8 mouse cellular contexts compared by ENCODE assay signal in genomic region chr5:100036681-100037080, GRCm38 (mm10). TPM values are rescaled to one million over a fixed set of nuclear protein-coding genes. Genes with fewer than 3 reads are reported as not detected.
A peak's percentile ranks its signal among the peaks of the same experiment; 100 is the strongest.
DNase-seq lines count a peak whose midpoint lies in the region; ATAC-seq lines count a peak whose summit lies in the region.

No protein-coding gene starts in this region.

- ATAC-seq in heart, embryonic 11.5 days (replicated peaks; ENCODE audit: insufficient number of reproducible peaks, low FRiP score, low TSS enrichment), result no peak
- ATAC-seq in intestine, embryonic 15.5 days, result no peak
- ATAC-seq in midbrain, embryonic 12.5 days (ENCODE audit: low FRiP score, low read depth), result no peak
- ATAC-seq in activated CD4-positive, CD25-positive, alpha-beta regulatory T cell, adult 4 months, result no peak

- no peaks in the 10 kb centered on the region for H3K27me3 ChIP-seq in heart, embryonic 11.5 days (ENCODE audit: control insufficient read depth, insufficient read depth, low read length)
- no peaks in the 10 kb centered on the region for H3K27me3 ChIP-seq in intestine, embryonic 15.5 days (replicated peaks)
- H3K27me3 ChIP-seq in midbrain, embryonic 12.5 days, result no peaks in the 10 kb centered on the region

- H3K27ac ChIP-seq in heart, embryonic 11.5 days (ENCODE audit: low read depth, low read length), result no peak overlapping the region
- no peak overlapping the region for H3K27ac ChIP-seq in intestine, embryonic 15.5 days
- no peak overlapping the region for H3K27ac ChIP-seq in midbrain, embryonic 12.5 days (replicated peaks)

- peaks cover 24% of the 10 kb centered on the region for H3K36me3 ChIP-seq in heart, embryonic 11.5 days (ENCODE audit: control insufficient read depth, insufficient read depth, low read length)
- H3K36me3 ChIP-seq in intestine, embryonic 15.5 days, result peaks cover 14% of the 10 kb centered on the region
- peaks cover 47% of the 10 kb centered on the region for H3K36me3 ChIP-seq in midbrain, embryonic 12.5 days

- peak overlapping the region; percentile 96 for H3K4me3 ChIP-seq in heart, embryonic 11.5 days (ENCODE audit: low read depth, low read length)
- peak overlapping the region; percentile 95 for H3K4me3 ChIP-seq in intestine, embryonic 15.5 days (replicated peaks)
- H3K4me3 ChIP-seq in midbrain, embryonic 12.5 days, result peak overlapping the region; percentile 96

- H3K4me1 ChIP-seq in heart, embryonic 11.5 days (ENCODE audit: control insufficient read depth, insufficient read depth, low read length), result peaks cover 10% of the 10 kb centered on the region
- peaks cover 11% of the 10 kb centered on the region for H3K4me1 ChIP-seq in intestine, embryonic 15.5 days (replicated peaks)
- H3K4me1 ChIP-seq in midbrain, embryonic 12.5 days, result peaks cover 37% of the 10 kb centered on the region

- WGBS in heart, embryonic 11.5 days (ENCODE audit: insufficient replicate concordance), result 24% methylated on average over 7 of the region's 7 CpGs
- 11% methylated on average over 7 of the region's 7 CpGs for WGBS in intestine, embryonic 15.5 days
- WGBS in midbrain, embryonic 12.5 days, result 29% methylated on average over 7 of the region's 7 CpGs

- H3K4me2 ChIP-seq in heart, embryonic 11.5 days, result peak overlapping the region; percentile 82
- peak overlapping the region; percentile 86 for H3K4me2 ChIP-seq in intestine, embryonic 15.5 days (replicated peaks)
- peak overlapping the region; percentile 92 for H3K4me2 ChIP-seq in midbrain, embryonic 12.5 days (replicated peaks)

- H3K9me3 ChIP-seq in heart, embryonic 11.5 days (replicated peaks; ENCODE audit: control insufficient read depth, low read length), result no peaks in the 10 kb centered on the region
- H3K9me3 ChIP-seq in intestine, embryonic 15.5 days, result no peaks in the 10 kb centered on the region
- no peaks in the 10 kb centered on the region for H3K9me3 ChIP-seq in midbrain, embryonic 12.5 days

- peak overlapping the region; percentile 99 for H3K9ac ChIP-seq in heart, embryonic 11.5 days (ENCODE audit: low read depth, low read length)
- peak overlapping the region; percentile 99; the same call in 1 of the 2 replicates for H3K9ac ChIP-seq in intestine, embryonic 15.5 days
- H3K9ac ChIP-seq in midbrain, embryonic 12.5 days (replicated peaks), result peak overlapping the region; percentile 100; the same call in 1 of the 2 replicates

- intact Hi-C loops in heart, postnatal 10 days (cut with DNase I), result loop anchor here (5.0 to 10.0 kb wide), 4 partner anchors 109 to 832 kb away; no protein-coding TSS in a partner anchor

- DNase-seq in heart, postnatal 10 days, result no peak
- peak; percentile 3 for DNase-seq in brain, adult 2 months (ENCODE audit: low read depth, low spot score)
- no peak for DNase-seq in natural killer cell, adult 2 months (ENCODE audit: low spot score in 2 of 2)
- DNase-seq in cerebellum, postnatal 4 days (ENCODE audit: low spot score in 2 of 2), result no peak

RNA-seq across cellular contexts. Expression of gene Hnrnpdl, which starts 2.8 kb away (rescaled TPM):
- polyA plus RNA-seq in heart, embryonic 11.5 days (2014; fragmentation: Nextera tagmentation; extraction: Ambion mirVana), result 117 and 125 TPM in 2 replicates
- 100 to 1,000 TPM in 1 of 2 experiments, 10 to 100 TPM in 1; 97.3 to 105 TPM for total RNA-seq in heart, postnatal 10 days (2021)
- 128 and 132 TPM in 2 replicates for polyA plus RNA-seq in intestine, embryonic 15.5 days (2015; fragmentation: Nextera tagmentation; extraction: Ambion mirVana)
- 288 and 290 TPM in 2 replicates for polyA plus RNA-seq in midbrain, embryonic 12.5 days (2016; fragmentation: Nextera tagmentation; extraction: Ambion mirVana)
- 100 to 1,000 TPM; 105 to 110 TPM for polyA plus RNA-seq in activated CD4-positive, CD25-positive, alpha-beta regulatory T cell, adult 4 months (2017; shearing (Covaris generic))

RNA-seq across cellular contexts. Expression of gene Enoph1, which starts 3.1 kb away (rescaled TPM):
- polyA plus RNA-seq in heart, embryonic 11.5 days (2014; fragmentation: Nextera tagmentation; extraction: Ambion mirVana), result 28.0 and 31.2 TPM in 2 replicates
- total RNA-seq in heart, postnatal 10 days (2021), result 10 to 100 TPM; 13.1 to 14.3 TPM
- polyA plus RNA-seq in intestine, embryonic 15.5 days (2015; fragmentation: Nextera tagmentation; extraction: Ambion mirVana), result 49.2 and 49.8 TPM in 2 replicates
- polyA plus RNA-seq in midbrain, embryonic 12.5 days (2016; fragmentation: Nextera tagmentation; extraction: Ambion mirVana), result 39.2 and 39.9 TPM in 2 replicates
- 10 to 100 TPM; 31.5 to 33.1 TPM for polyA plus RNA-seq in activated CD4-positive, CD25-positive, alpha-beta regulatory T cell, adult 4 months (2017; shearing (Covaris generic))

RNA-seq across cellular contexts. Expression of gene 4930524J08Rik, which starts 57.8 kb away (rescaled TPM):
- polyA plus RNA-seq in heart, embryonic 11.5 days (2014; fragmentation: Nextera tagmentation; extraction: Ambion mirVana), result 1.5 and 1.7 TPM in 2 replicates
- 1 to 10 TPM; 1.6 to 1.7 TPM for total RNA-seq in heart, postnatal 10 days (2021)
- polyA plus RNA-seq in intestine, embryonic 15.5 days (2015; fragmentation: Nextera tagmentation; extraction: Ambion mirVana), result 0.93 and 1.1 TPM in 2 replicates
- 3.2 and 3.5 TPM in 2 replicates for polyA plus RNA-seq in midbrain, embryonic 12.5 days (2016; fragmentation: Nextera tagmentation; extraction: Ambion mirVana)
- not detected for polyA plus RNA-seq in activated CD4-positive, CD25-positive, alpha-beta regulatory T cell, adult 4 months (2017; shearing (Covaris generic))

RNA-seq across cellular contexts. Expression of gene Hnrnpd, which starts 57.9 kb away (rescaled TPM):
- 113 and 120 TPM in 2 replicates for polyA plus RNA-seq in heart, embryonic 11.5 days (2014; fragmentation: Nextera tagmentation; extraction: Ambion mirVana)
- 100 to 1,000 TPM; 152 to 170 TPM for total RNA-seq in heart, postnatal 10 days (2021)
- 161 and 174 TPM in 2 replicates for polyA plus RNA-seq in intestine, embryonic 15.5 days (2015; fragmentation: Nextera tagmentation; extraction: Ambion mirVana)
- 471 and 527 TPM in 2 replicates for polyA plus RNA-seq in midbrain, embryonic 12.5 days (2016; fragmentation: Nextera tagmentation; extraction: Ambion mirVana)
- 10 to 100 TPM; 36.0 to 66.4 TPM for polyA plus RNA-seq in activated CD4-positive, CD25-positive, alpha-beta regulatory T cell, adult 4 months (2017; shearing (Covaris generic))
